Mouse (Mus musculus) embryonic facial prominence, embryonic 15.5 days (tissue): ENCODE measurements around the gene Miga1. TPM values are rescaled to one million over a fixed set of nuclear protein-coding genes. Genes with fewer than 3 reads are reported as not detected.
A peak's percentile ranks its signal among the peaks of the same experiment; 100 is the strongest.

ENCODE experiments used
- ATAC-seq: fragments of 200-750 bp; cut with Nextera tagmentation; 2 replicates; pipeline ENCODE4 v1.8.0; 2017; ENCODE audit warnings: low read depth, moderate TSS enrichment; ENCODE audit not compliant: insufficient number of reproducible peaks, low FRiP score, low TSS enrichment
- H3K27ac ChIP-seq: fragments of 300-500 bp; sonication (generic); replicated peaks from 2 replicates; pipeline ENCODE4 v1.5.1; 2015; ENCODE audit warnings: mild to moderate bottlenecking, inconsistent platforms
- H3K27me3 ChIP-seq: fragments of 300-500 bp; sonication (generic); 2 replicates; pipeline ENCODE4 v1.6.1; 2015; ENCODE audit warnings: inconsistent platforms
- H3K36me3 ChIP-seq: fragments of 300-500 bp; sonication (generic); 2 replicates; pipeline ENCODE4 v1.6.1; 2015; ENCODE audit warnings: mild to moderate bottlenecking, inconsistent platforms
- H3K4me1 ChIP-seq: fragments of 300-500 bp; sonication (generic); 2 replicates; pipeline ENCODE4 v1.6.1; 2015; ENCODE audit warnings: inconsistent platforms
- H3K4me2 ChIP-seq: fragments of 300-500 bp; sonication (generic); replicated peaks from 2 replicates; pipeline ENCODE4 v1.6.1; 2015; ENCODE audit warnings: mild to moderate bottlenecking, inconsistent platforms
- H3K4me3 ChIP-seq: fragments of 300-500 bp; sonication (generic); replicated peaks from 2 replicates; pipeline ENCODE4 v1.5.1; 2015; ENCODE audit warnings: mild to moderate bottlenecking, inconsistent platforms
- H3K9ac ChIP-seq: fragments of 300-500 bp; sonication (generic); 2 replicates; pipeline ENCODE4 v1.6.1; 2015; ENCODE audit warnings: inconsistent platforms
- H3K9me3 ChIP-seq: fragments of 300-500 bp; sonication (generic); replicated peaks from 2 replicates; pipeline ENCODE4 v1.6.1; 2016; ENCODE audit warnings: inconsistent platforms
- WGBS: fragments of 180-500 bp; shearing (Covaris S2); methylation state at CpG from one replicate; pipeline ENCODE4 v1.1.7; 2015; 5-methylcytosine and 5-hydroxymethylcytosine counted together
- polyA plus RNA-seq: library from polyadenylated mRNA; unstranded; fragments of >200 nt; fragmentation: Nextera tagmentation; extraction: Ambion mirVana; gene quantifications from 2 replicates; pipeline ENCODE4 v1.2.1, GENCODE M21; 2015

The Miga1 gene
- polyA plus RNA-seq: 15.8 and 17.1 TPM in 2 replicates

DNA sequence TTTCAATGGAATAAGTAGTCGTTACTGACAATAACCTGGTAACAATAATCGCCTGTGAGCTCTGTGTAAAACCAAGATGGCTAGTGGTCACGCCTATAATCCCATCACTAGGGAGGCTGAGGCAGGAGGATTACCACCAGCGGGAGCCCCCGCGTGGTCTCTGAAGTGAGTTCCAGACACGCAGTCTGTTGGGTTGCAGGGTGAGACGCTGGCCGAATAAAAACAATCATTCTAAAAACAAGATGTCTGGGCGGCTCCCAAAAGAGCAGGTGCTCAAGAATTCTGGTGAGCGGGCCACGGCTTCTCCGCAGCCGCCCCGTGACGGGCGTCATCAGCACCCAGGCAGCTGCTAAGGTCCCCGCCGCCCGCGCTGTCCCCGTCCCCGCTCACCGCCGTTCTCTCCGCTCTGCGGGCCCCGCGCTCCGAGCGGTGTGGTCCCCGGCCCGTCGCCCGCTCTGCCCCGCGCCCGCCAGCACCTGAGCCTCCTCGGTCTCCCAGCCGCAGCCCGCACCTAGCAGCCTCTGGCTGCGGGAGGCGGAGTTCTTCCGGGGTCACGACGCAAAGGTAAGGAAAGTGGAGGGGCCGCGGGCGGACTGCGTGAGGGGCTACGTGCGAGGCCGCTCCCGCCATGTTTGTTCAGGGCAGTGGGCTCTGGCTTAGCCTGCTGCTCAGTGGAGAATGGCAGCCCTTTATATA lies at the start of gene Miga1:
TSS of gene Miga1 (minus strand) at position 546 of the 696 bp plus-strand sequence.
- peak within 1 kb of the TSS; percentile 59 for H3K4me2 ChIP-seq
- ATAC-seq: peak; percentile 89

DNA sequence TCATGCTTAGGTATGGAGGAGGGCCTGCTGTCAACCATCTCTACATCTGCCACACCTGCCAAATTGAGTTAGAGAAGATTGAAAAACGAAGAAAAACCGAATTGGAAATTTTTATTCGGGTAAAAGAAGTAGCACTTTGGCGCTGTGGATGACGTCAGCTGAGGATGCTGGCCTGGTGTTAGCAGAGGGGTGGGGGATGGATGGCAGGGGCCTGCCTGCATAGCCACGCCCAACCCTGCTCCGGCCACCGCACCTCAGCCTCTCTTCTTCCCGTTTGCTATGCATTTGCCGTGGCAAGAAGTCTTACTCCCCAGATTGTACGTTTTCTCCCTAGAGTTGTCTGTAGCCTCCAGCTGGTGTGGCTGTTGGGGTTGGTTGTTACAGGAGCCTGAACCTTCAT lies 43.9 kb upstream of the Miga1 start:
- H3K4me1 ChIP-seq: no peaks in the 10 kb centered on the region
- H3K4me3 ChIP-seq: no peak overlapping the region
- H3K9ac ChIP-seq: no peak overlapping the region
- H3K4me2 ChIP-seq: no peak overlapping the region
- peaks cover 60% of the 10 kb centered on the region for H3K36me3 ChIP-seq
- H3K27me3 ChIP-seq: no peaks in the 10 kb centered on the region
- ATAC-seq: no peak
- H3K27ac ChIP-seq: no peak overlapping the region
- WGBS: 64% methylated on average over 11 of the region's 11 CpGs
- H3K9me3 ChIP-seq: no peaks in the 10 kb centered on the region

More for the DNA sequence above, at the start of gene Miga1:
- peak within 1 kb of the TSS; percentile 70 for H3K9ac ChIP-seq
- peak within 1 kb of the TSS; percentile 88 for H3K4me3 ChIP-seq
- H3K36me3 ChIP-seq: peaks cover 21% of the 10 kb centered on the region
- no peaks in the 10 kb centered on the region for H3K9me3 ChIP-seq
- WGBS: 2% methylated on average over 54 of the region's 54 CpGs
- peak within 1 kb of the TSS; percentile 48; the same call in 1 of the 2 replicates for H3K27ac ChIP-seq
- H3K27me3 ChIP-seq: no peaks in the 10 kb centered on the region
- H3K4me1 ChIP-seq: 0 out of 2 replicates have a peak, but pooled peaks cover 10% of the 10 kb centered on the region

DNA sequence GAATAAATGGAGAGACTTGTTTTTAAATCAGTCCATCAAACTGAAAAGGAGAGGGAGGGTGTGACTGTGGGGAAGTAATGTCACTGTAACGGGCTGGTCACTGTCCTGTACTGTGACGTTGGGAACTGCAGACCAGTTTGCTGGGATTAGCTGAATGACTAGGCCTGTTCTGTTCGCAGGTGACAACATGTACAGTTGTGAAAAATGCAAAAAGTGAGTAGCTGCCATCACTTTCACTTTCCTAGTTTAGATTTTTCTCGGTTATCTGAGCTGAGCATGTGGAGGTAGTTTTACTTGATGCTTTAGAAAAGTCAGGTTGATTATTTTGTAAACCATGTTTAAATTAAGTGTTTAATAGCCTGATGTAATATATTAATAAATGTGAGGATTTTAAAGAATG lies 35.9 kb upstream of the Miga1 start:
- WGBS: 74% methylated on average over 4 of the region's 4 CpGs
- no peak for ATAC-seq
- H3K27me3 ChIP-seq: no peaks in the 10 kb centered on the region
- no peaks in the 10 kb centered on the region for H3K9me3 ChIP-seq
- no peaks in the 10 kb centered on the region for H3K4me1 ChIP-seq
- no peak overlapping the region for H3K4me3 ChIP-seq
- H3K4me2 ChIP-seq: no peak overlapping the region
- H3K9ac ChIP-seq: no peak overlapping the region
- H3K27ac ChIP-seq: no peak overlapping the region
- H3K36me3 ChIP-seq: peaks cover 65% of the 10 kb centered on the region

DNA sequence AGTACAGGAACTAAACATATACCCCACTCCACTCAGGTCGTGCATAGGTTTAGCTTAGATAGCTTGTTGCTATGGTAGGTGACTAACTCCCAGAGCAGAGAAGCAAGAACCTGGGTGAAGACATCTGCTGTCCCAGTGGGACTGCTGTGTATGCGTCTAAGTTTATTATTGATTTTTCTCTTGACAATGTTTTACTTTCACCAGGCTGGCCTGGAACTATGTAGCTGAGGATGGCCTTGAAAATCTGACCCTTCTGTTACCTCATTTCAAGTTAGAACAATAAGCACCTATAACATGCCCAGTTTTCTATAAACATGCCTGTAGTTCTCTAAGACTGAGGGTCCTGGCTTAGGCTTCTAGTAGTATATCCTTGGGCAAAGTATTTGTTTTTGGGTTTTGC lies 24.0 kb upstream of the Miga1 start:
- H3K4me2 ChIP-seq: no peak overlapping the region
- no peaks in the 10 kb centered on the region for H3K9me3 ChIP-seq
- no peaks in the 10 kb centered on the region for H3K27me3 ChIP-seq
- H3K36me3 ChIP-seq: peaks cover 78% of the 10 kb centered on the region
- no peak overlapping the region for H3K9ac ChIP-seq
- 83% methylated on average over 2 of the region's 2 CpGs for WGBS
- H3K27ac ChIP-seq: no peak overlapping the region
- no peak overlapping the region for H3K4me3 ChIP-seq
- H3K4me1 ChIP-seq: no peaks in the 10 kb centered on the region
- no peak for ATAC-seq

DNA sequence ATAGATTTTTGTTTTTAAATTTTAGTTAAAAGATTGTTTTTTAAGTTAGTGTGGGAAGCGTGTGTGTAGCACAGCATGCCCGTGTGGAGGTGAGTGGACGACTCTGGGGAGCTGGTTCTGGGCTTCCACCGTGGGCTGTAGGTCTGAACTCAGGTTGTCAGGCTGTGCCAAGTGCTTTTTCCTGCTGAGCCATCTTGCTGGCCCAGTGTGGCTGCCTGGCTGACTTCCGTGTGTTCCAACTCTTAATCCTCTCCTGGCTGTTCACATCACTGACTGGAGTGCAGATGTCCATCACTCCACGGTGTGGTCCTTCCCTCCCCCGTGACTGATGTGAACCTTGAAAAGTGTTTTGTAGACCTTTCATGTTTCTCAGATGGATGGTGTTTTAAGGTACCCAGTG lies 18.9 kb upstream of the Miga1 start:
- 84% methylated on average over 7 of the region's 7 CpGs for WGBS
- Histone ChIP-seq H3K4me3 (no peak overlapping the region), H3K9ac (no peak overlapping the region), H3K4me2 (no peak overlapping the region), H3K36me3 (peaks cover 42% of the 10 kb centered on the region), H3K4me1 (no peaks in the 10 kb centered on the region), H3K9me3 (no peaks in the 10 kb centered on the region), H3K27ac (no peak overlapping the region), H3K27me3 (no peaks in the 10 kb centered on the region)
- no peak for ATAC-seq

DNA sequence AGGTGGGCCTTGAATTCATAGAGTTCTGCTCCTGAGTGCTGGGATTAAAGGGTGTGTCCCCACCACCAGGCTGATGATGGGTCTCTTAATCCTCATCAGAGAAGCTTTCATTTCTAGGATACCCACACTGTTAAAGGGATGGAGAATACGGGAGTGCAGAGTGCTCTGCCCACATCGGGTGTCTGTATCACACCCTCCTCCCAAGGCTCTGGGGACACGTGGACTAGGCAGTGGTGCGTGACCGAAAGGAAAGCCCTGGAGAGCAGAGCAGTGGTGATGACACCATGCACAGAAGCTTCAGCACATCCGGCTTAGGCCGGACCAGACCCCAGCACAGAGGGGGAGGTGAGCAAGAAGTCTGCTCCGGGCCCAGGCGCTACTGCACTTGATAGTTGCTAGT lies 16.5 kb upstream of the Miga1 start:
- Histone ChIP-seq H3K4me3 (no peak overlapping the region), H3K9ac (no peak overlapping the region), H3K27ac (no peak overlapping the region), H3K9me3 (no peaks in the 10 kb centered on the region), H3K27me3 (no peaks in the 10 kb centered on the region), H3K4me1 (peaks cover 8% of the 10 kb centered on the region; the same call in 1 of the 2 replicates), H3K4me2 (no peak overlapping the region), H3K36me3 (peaks cover 19% of the 10 kb centered on the region)
- ATAC-seq: no peak
- WGBS: 76% methylated on average over 9 of the region's 9 CpGs

DNA sequence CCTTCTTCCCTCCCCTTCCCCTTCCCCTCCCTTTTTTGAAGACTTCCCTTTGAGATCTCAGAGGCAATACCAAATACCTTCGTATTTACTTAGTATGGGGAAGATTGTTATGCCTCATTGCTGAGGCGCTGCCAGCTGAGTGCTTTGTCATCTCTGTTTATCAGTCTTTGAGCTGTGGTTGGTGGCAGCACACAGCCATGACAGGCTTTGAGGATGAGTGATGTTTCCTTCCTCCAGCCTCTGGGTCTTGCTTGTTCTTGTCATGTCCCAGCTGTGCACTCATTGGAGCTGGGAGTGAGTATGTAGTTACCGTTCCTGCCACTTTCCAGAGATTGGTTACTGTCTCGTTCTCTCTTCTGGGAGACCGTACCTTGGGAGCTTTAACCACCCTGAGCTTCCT lies 15.2 kb upstream of the Miga1 start:
- H3K36me3 ChIP-seq: peaks cover 9% of the 10 kb centered on the region
- WGBS: 44% methylated on average over 5 of the region's 5 CpGs

DNA sequence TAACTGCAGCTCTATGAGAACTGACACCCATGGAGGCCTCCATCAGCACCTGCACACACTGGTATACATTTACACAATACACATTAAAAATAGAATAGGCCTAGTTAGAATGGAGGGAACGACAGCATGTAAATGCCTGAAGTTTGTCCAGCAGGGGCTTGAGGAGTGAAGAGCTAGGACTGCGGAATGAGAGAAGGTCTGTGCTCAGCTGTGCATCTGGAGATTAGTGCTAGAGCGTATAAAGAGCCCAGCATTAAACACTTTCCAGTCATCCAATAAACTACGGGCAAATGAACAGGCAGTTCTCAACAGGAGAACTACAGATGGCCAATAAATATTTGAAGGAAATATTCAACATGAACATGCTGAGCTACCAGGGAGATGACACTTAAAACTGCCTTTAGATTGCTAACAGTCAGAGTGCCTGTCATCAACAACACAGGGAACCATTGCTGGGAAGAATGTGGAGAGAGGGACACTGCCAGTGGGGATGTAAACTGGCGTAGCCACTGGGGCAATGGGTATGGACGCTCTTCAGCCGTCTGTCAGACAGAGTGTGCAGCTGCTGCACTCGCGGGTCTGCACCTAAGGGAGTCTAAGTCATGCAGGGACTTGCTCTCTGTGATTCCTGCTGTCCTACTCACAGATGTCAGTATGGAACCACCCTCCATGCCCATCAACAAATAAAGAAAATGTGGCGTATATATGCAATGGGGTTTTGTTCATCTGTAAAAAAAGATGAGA lies 13.4 kb upstream of the Miga1 start:
- H3K9ac ChIP-seq: no peak overlapping the region
- H3K36me3 ChIP-seq: peaks cover 2% of the 10 kb centered on the region
- no peak for ATAC-seq
- H3K4me3 ChIP-seq: no peak overlapping the region
- H3K4me2 ChIP-seq: no peak overlapping the region
- no peak overlapping the region for H3K27ac ChIP-seq
- H3K4me1 ChIP-seq: peaks cover 18% of the 10 kb centered on the region; the same call in 1 of the 2 replicates
- 57% methylated on average over 10 of the region's 10 CpGs for WGBS
- no peaks in the 10 kb centered on the region for H3K9me3 ChIP-seq
- no peaks in the 10 kb centered on the region for H3K27me3 ChIP-seq

More for the DNA sequence above, 15.2 kb upstream of the Miga1 start:
- Histone ChIP-seq H3K4me3 (no peak overlapping the region), H3K9ac (no peak overlapping the region), H3K4me1 (peaks cover 11% of the 10 kb centered on the region; the same call in 1 of the 2 replicates), H3K9me3 (no peaks in the 10 kb centered on the region), H3K27ac (no peak overlapping the region), H3K27me3 (no peaks in the 10 kb centered on the region), H3K4me2 (no peak overlapping the region)
- no peak for ATAC-seq

DNA sequence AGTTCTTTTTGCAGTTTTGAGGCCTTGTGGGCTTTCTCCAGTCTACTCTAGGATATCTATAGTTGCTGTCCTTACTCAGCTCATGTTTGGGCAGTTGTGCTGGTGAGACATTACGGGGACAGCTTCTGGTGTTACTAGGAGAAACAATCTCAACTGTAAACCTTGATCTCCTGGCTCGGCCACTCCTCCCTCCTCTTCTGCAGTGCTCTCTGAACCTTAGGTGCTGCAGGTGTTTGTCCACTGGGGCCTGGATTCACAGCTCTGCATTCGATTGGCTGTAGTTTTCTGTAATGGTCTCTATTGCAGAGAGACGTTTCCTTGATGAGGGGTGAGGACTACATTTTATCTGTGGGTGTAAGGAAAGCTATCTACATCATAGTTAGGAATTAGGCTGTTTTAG lies 12.1 kb upstream of the Miga1 start:
- Histone ChIP-seq H3K4me3 (no peak overlapping the region), H3K9ac (no peak overlapping the region), H3K9me3 (no peaks in the 10 kb centered on the region), H3K27me3 (no peaks in the 10 kb centered on the region), H3K27ac (no peak overlapping the region), H3K4me2 (no peak overlapping the region), H3K4me1 (peaks cover 22% of the 10 kb centered on the region; the same call in 1 of the 2 replicates), H3K36me3 (no peaks in the 10 kb centered on the region; the same call in 1 of the 2 replicates)
- ATAC-seq: no peak
- WGBS: 86% methylated on average over 4 of the region's 4 CpGs

DNA sequence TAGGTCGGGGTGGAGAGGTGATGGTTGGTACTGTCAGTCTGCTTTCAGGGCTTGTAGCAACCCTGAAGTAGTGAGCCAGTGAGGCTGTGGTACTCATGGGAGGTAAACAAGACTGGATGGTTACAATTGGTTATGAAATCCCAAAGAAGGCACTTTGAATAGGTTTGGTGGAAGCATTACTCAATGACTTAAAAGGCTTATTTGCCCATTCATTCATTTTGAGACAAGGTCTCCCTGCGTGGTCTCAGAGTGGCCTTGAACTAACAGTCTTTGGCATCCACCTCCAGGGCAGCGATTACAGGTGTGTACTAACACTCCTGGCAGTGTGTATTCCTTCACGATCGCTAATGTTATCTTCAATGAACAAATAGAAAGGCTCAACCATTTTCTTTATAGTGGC lies 10.8 kb upstream of the Miga1 start:
- Histone ChIP-seq H3K9me3 (no peaks in the 10 kb centered on the region), H3K27me3 (no peaks in the 10 kb centered on the region), H3K9ac (no peak overlapping the region), H3K27ac (no peak overlapping the region), H3K4me3 (no peak overlapping the region), H3K4me1 (peaks cover 25% of the 10 kb centered on the region), H3K36me3 (no peaks in the 10 kb centered on the region; the same call in 1 of the 2 replicates), H3K4me2 (no peak overlapping the region)
- WGBS: 79% methylated on average over 5 of the region's 5 CpGs
- no peak for ATAC-seq

DNA sequence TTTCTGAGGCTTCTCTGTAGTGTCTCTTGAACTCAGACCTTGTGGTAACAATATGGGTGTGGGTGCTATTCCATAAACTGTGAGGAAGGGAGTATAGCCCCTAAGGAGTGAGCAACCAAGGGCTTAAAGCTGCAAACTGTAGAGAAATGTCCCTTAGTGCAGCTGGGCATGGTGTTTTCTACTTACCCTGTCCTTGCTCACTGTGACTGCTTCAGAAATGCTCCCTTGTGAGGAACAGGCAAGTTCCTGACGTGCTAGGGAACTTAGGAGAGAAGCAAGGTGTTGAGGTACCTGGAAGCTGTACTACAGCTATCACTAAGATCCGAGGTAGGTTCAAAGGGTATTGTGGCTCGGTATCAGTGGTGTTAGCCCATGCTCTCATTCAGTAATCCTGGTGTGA lies 10.2 kb upstream of the Miga1 start:
- no peak for ATAC-seq
- WGBS: 75% methylated on average over 3 of the region's 3 CpGs
- Histone ChIP-seq H3K36me3 (no peaks in the 10 kb centered on the region; the same call in 1 of the 2 replicates), H3K4me2 (no peak overlapping the region), H3K9me3 (no peaks in the 10 kb centered on the region), H3K4me3 (no peak overlapping the region), H3K27ac (no peak overlapping the region), H3K27me3 (no peaks in the 10 kb centered on the region), H3K9ac (no peak overlapping the region), H3K4me1 (peaks cover 25% of the 10 kb centered on the region)
